Mouse (Mus musculus) urinary bladder, postnatal 36 days (tissue): ENCODE data around the gene 9530053A07Rik.

Source experiments
- DNase-seq, 2 experiments: peaks; one replicate each; pipeline ENCODE4 v3.0.0; 2022; ENCODE audit warnings: low spot score in 2 of 2, mixed read lengths in 1 of 2

Gene 9530053A07Rik

DNA sequence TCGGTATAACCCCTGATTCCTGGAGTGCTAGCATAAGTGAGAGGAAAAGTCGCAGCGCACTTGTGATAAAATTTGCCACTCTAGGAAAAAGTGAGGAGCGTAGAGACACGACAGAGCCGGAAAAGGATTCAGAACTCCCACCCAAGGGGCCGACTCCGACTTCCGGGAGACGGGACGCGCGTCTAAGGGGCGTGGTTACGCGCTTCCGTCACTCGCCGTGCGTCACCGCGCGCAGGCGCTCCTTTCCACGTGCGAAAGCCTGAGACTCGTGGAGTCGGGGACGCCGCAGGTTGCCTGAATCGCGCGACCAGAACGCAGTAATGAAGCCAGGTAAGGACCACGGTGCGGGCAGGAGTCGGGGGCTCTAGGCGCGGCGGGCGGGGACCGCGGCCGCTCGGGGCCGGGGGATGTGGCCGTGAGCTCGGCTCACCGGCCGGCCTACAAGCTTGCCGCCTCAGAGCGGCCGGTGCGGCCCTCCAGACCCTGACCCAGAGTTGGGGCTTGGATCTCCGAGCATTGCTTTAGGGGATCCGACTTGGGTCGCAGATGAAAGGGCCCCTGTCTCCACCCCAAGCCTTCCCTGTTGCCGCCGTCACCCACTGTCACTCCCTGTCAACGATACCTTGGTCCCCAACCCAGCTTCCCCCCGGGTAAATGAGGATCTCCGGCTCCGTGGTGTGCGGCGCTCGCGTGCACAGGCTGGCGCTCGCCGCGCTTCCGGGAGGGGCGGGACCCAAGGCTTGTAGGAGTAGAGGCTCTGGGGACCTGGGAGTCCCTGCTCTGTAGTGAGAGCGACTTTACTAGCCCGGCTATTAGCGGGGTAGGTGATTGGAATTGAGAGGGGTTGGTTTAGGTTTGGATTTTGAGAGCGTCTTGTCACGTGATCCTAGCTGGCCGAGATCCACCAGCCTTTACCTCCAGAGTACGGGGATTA lies 40.5 kb downstream of the 9530053A07Rik start, which contains the start of gene Fbl:
TSS of gene Fbl (plus strand) at position 222 of the 934 bp plus-strand sequence.
- DNase-seq = peak; percentile 86 to 90

DNA sequence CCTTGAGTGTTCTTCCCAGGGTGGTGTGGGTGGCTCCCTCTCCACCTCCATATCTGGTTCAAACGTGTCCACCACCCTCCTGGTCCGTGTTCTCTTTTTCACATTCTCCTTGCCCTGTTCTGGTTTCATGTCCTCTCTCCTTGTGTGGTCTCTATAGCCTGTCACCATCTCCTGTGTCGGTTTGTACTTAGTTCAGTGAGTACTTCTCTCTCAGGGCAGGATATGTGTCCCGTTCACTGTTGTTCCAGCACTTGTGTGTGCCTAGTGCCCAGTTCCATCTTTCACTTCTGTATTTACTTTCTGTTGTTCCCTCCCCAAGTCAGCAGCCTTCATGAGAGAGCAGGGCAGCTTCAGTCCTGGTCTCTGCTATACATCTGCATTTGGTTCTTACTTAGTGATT lies 46.1 kb downstream of the 9530053A07Rik start:
- DNase-seq = no peak

DNA sequence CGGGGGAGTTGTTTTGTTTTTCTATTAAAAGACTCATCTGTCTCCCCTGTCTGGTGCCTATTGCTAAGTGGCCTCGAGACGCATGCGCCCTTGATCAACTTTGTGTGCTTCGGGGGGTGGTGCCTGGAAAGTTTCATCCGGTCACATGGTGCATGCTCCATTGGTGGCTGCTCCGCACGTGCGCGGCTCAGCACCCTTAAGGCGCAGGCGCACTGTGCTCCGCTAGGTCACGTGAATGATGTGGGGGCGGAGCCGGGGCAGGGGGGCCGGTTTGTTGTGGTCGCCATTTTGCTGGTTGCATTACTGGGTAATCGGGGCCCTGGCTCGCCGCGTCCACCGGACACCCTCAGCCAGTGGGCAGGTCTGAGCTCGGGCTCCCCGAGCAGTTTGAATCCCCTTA lies 50.0 kb downstream of the 9530053A07Rik start, which contains the start of gene Dyrk1b:
TSS of gene Dyrk1b (plus strand) at position 242 of the 400 bp plus-strand sequence.
- DNase-seq = peak; percentile 98 to 99

DNA sequence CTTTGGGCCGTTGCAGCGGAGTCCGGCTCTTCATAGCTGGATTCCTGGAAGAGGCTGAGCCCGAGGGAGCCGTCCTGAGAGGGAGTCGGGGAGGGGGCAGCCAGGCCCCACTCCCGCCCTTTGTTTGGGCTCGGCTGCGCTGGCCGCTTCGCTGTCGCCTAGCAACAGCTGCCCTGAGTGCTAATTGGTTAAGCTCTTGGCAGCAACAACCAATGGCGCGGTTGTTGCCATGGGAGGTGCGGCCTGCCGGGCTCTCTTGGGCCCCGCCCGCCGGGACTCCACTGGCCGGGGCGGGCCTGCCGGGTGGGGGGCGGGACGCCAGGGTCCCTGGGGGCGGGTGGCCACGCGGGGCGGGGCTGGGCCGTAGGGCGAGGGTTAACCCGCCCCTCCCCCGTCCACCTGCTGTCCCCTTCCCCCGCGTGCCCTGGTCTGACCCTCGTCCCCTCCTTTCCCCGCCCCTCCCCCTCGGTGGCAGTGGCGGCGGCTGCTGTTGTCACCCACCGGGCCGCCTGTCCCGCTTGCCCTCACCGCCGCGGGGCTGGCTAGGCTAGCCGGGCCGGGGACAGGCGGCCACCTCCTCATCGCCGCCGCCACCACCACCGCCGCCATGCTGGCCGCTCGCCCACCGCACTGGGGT lies 50.6 kb downstream of the 9530053A07Rik start:
- DNase-seq = peak; percentile 90 to 93

DNA sequence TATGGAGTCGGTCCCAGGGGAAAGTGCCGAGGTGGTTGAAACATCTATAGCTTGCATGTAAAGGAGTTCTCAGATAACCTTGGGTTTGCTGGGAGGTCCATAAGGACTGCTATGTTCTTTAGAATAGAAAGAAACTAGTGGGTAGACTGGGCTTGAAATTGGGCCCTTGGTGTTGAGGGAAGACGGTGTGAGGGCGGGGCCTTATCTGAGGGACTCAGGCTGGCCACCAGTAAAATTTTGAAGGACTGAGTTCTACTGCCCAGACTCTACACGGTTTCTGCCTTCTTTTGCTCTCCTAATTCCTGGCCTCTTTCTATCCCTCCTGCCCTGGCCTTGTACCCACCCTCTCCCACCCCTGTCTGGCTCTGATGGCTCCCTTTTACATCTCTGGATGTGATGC lies 51.6 kb downstream of the 9530053A07Rik start:
- DNase-seq = no peak

DNA sequence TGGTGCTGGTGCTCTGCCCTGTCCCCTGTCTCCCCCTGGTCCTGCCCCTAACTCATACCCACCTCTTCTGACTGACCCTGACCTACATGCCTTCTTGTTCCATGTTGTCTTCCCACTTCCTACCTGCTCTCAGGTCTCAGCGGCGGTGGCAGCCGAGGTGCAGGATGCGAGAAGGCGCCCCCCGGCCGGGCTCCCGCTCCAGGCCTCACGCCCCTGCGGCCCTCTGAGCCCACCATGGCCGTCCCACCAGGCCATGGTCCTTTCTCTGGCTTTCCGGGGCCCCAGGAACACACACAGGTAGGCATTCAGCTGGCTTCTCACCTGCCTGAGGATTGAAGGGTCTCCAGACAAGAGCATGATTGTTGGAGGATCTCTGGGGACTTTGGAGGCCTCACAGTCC lies 52.1 kb downstream of the 9530053A07Rik start:
- DNase-seq = no peak

DNA sequence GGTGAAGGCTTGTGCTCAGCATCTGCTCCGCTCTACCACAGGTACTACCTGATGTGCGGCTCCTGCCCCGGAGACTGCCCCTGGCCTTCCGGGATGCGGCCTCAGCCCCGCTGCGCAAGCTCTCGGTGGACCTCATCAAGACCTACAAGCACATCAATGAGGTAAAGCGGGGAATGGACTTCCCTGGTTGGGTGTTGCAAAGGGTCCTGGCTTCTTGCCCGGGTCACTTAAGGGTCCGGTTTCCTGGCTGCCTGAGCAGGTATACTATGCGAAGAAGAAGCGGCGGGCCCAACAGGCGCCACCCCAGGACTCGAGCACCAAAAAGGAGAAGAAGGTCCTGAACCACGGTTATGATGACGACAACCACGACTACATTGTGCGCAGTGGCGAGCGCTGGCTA lies 53.1 kb downstream of the 9530053A07Rik start:
- no peak for DNase-seq

DNA sequence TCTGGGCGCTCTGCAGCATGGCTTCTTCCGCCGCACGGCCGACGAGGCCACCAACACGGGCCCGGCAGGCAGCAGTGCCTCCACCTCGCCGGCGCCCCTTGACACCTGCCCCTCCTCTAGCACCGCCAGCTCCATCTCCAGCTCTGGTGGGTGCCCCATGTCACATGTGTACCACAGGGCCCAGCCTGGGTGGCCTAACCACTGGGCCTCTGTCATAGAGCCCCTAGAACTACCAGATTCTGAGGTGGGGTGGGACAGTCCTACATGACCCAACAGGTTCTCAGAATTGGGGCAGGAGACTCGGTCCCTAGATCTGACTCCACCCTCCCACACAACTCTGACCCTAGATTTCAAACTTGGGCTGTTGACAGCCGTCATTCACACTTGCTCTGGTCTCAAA lies 56.6 kb downstream of the 9530053A07Rik start:
- no peak for DNase-seq

DNA sequence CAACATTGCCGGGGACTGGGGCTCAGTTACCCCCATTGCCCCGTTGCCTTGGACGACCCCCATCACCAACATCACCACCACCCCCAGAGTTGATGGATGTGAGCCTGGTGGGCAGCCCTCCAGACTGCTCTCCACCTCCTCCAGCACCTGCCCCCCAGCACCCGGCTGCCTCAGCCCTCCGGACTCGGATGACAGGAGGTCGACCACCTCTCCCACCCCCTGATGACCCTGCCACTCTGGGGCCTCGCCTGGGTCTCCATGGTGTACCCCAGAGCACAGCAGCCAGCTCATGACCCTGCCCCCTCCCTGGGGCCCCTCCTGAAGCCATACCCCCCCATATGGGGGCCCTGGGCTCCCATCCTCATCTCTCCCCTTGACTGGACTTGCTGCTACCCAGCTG lies 57.4 kb downstream of the 9530053A07Rik start:
- DNase-seq = no peak

DNA sequence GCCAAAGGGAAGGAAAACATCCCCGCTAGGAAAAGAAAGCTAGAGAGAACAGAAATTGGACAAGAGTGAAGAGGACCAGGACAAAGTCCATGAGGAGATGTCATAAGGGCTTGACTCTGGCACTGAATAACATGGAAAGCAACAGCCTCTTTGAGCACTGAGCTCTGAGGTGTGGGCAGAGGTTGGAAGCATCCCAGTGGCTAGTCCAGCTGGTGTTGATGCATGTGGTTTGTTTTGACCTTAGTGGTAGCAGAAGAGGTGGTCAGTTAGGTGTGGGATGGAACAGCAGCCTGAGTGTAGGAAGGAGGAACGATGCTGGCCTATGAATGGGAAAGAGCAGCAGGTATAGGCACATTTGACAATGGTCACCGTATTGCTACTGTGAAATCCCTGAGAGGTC lies 62.2 kb downstream of the 9530053A07Rik start:
- no peak for DNase-seq

DNA sequence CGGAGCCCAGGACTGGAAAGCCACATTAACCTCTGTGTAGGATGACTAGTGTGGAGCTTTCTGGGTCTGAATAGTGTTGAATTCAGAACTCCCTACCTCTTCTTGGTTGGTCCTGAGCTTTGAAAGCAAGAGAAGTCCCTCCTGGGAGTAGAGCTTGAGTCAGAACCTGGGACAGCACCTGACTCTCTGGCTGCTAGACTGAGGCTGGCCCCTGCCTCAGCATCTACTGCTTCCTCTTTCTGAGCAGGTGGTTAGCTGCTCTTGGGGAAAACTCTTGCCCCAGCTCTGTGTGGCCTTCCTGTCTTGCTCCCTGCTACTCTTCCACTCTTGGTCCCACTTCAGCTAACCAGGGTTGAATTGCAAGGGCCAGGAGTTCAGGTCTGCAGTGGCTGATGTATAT lies 62.6 kb downstream of the 9530053A07Rik start:
- no peak for DNase-seq

DNA sequence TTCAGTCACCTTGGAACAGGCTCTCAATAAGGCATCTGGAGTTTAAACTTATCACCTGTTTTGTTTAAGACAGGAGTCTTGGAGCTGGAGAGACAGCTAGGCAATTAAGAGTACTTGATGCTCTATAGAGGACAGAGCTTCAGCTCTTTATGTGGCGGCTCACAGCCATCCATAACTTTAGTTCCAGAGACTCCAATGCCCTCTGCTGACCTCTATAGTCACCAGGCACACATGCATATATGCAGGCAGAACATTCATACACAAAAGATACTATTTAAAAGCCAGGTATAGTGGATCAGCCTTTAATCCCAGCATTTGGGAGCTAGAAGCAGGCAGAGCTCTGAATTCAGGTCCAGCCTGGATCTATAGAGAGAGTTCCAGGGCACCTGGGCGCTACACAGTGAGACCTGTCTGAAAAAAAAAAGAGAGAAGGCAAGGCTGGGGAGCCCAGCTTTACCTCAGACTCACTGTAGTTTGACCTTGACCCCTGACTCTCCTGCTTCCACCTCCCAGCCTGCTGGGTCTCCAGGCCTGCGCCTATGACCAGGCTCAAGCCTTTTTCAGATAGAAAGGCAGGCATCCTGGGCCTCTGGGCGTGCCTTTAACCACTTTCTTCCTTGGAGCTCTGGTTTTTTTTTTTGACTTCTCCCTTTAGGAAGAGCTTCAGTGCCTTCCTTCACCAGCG lies 66.3 kb downstream of the 9530053A07Rik start:
- DNase-seq = no peak

DNA sequence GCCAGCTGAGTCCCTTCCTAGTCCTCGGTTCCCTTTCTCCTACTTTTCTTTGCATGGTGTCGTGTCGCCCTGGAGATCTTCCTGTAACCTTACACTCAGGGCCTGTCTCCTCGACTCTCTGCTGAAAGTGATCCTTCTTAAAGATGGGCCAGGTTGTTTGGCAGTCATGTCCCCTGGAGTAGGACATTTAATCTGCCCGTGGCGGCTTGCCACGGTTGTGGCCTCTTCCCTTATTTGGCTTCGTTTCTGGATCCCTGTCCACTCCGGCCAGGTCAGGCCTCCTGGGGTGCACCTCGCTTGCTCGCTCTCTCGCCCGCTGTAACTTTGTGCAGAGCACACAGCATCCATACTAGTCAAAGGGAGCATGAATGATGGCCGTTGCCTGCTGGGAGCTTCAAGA lies 67.3 kb downstream of the 9530053A07Rik start:
- DNase-seq = peak in 1 of 2 experiments; percentile 37

DNA sequence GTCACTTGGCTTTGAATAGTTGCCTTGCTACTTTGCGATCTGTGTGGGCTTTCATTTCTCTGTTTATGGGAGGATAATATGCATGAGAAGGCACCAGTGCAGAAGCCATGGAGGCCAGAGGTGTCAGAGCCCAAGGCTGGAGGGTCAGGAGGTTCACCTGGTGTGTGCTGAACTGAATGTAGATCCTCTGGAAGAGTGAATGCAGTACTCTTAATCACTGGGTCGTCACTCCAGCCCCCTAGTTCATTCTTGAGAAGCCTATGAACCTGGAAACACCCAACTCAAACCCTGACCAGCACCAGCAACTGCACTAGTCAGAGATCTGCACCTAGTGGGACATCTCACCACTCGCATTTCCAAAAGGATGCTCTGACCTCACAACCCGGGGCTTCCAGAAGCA lies 69.8 kb downstream of the 9530053A07Rik start:
- DNase-seq = no peak

DNA sequence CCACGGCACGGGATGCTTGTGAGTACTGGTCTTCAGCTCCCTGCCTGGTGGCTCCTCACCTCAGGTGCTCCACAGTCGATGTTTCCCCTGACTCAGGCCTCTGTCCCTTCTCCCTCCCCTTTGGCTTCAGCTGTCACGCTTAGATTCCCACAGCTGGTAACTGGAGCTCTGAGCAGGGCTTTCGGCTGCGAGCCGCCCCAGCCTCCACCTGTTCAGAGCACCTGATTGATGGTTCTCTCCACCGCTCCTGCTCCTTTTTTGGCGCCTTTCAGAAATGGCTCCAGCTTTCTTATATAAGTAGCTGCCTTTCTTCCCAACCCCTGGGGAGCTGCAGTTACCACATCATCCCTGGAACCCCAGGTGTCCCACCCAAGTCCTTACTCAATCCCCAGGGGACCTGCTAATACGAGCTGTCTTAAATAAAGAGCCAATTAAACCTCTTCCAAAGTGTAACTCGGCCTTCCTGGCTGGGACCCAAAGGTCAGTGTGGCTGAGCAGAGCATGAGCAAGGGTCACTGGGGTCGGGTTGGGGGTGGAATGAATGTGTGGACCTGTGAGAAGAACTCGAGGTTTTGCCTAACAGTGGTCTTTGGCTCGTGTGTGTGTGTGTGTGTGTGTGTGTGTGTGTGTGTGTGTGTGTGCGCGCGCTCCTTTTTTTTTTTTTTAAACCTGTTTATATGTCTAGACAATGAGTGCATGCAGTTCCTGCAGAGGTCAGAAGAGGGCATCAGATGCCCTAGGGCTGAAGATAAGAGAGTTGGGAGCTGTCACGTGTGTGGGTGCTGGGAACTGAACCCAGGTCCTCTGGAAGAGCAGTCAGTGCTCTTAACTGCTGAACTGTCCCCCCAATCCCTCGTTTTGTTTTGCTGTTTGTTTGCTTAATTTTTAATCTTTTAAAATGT lies 74.2 kb downstream of the 9530053A07Rik start:
- DNase-seq = peak in 1 of 2 experiments; percentile 44

DNA sequence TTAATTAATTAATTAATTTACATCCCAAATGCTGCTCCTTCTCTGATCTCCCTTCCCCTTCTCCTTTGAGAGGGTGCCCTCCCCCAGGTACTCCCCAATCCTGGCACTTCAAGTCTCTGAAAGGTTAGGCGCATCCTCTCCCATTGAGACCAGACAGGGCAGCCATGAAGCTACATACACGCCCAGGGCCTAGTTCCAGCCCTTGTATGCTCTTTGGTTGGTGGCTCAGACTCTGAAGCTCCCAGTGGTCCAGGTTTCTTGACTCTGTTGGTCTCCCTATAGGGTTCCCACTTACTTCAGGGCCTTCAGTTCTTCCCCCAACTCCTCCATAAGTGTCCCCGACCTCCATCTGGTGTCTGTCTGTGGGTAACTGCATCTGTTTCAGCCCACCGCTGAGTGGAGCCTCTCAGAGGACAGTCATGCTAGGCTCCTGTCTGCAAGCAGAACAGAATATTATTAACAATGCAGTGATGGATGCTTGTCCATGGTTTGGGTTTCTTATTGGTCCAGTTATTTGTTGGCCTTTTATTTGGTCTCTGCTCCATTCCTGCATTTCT lies 76.9 kb downstream of the 9530053A07Rik start:
- no peak for DNase-seq

DNA sequence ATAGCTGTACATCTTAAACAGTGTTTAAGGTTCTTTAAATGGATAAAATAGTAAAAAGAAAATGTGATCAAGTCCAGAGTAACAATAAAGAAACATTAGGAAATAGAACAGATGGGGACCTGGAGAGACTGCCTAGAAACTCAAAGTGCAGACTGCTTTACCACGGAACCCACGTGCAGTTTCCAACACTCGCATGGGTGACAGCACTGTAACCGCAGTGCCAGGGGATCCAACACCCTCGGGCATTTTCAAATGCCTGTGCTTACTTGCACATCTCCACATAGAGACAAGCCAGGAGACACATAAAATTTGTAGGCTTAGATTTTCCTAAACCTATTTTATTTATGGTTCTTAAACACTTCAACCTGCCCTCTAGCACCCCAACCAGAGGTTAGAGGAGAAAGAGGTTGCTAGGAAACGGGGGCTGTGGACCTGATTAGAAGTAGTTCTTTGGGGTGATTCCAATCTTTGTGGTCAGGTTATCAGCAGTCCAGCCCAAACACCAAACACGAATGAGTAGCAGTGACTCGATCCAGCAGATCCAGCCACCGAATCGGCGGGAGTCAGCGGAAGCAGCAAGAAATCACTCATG lies 79.2 kb downstream of the 9530053A07Rik start:
- DNase-seq = no peak

DNA sequence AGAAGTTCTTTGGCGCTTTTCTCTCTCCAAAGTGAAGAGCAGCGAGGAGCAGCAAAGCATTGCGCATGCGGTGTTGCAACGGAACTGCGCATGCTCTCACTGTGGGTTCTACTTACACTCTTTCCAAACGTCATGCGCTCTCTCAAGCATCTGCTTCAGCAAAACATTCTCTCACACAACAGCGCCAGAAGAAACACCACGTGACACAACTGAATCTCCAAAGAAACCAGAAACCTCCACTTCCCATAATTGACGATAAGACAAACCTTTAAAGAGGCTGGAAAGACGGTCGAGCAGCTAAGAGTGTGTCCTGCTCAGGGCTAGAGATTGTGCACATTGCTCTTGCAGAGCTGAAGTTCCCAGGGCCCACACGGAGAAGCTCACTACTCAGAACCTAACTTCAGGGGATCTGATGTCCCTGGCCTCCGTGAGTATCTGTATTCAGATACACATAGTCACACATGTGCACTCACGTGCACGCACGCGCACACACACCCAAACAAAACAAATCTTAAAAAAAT lies 79.8 kb downstream of the 9530053A07Rik start:
- peak; percentile 42 to 65 for DNase-seq

DNA sequence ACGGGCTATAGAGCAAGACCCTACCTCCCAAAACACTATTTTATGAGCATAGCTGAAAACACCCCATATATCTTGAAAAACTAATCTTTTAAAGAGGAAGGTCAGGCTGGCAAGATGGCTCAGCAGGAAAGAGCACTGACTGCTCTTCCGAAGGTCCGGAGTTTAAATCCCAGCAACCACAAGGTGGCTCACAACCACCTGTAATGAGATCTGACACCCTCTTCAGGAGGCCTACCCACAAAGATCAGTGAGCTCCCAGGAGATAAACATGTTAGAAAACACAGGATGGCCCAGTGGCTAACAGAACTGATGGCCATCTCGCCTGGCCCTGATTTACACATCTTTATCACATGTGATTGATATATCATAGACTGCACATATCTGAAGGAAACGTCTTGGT lies 81.5 kb downstream of the 9530053A07Rik start:
- DNase-seq = no peak

DNA sequence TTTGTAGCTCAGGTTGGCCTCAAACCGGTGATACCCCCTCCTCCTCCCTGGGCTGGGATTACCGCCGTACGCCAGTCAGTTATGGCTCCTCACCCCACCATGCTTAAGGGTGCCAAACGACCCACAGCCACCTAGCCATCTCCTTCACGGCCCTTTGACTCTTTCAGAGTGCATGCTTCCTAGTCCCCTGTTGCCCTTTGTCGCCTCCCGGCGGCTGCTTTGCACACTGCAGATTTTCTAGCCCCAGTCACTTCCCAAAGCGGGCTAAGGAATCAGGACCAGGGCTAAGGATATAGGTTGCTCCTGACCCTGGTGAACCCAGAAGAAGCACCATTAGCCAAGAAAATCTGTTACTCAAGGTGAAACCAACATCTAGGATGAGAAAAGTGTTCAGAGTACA lies 84.9 kb downstream of the 9530053A07Rik start:
- DNase-seq = peak; percentile 45 to 75
